Mouse (Mus musculus): ENCODE results near the gene Zmynd19. TPM values are rescaled to one million over a fixed set of nuclear protein-coding genes. Genes with fewer than 3 reads are reported as not detected.
A peak's percentile ranks its signal among the peaks of the same experiment; 100 is the strongest.

Zmynd19 gene
- 10 to 100 TPM; 38.5 TPM for total RNA-seq (2021)

DNA sequence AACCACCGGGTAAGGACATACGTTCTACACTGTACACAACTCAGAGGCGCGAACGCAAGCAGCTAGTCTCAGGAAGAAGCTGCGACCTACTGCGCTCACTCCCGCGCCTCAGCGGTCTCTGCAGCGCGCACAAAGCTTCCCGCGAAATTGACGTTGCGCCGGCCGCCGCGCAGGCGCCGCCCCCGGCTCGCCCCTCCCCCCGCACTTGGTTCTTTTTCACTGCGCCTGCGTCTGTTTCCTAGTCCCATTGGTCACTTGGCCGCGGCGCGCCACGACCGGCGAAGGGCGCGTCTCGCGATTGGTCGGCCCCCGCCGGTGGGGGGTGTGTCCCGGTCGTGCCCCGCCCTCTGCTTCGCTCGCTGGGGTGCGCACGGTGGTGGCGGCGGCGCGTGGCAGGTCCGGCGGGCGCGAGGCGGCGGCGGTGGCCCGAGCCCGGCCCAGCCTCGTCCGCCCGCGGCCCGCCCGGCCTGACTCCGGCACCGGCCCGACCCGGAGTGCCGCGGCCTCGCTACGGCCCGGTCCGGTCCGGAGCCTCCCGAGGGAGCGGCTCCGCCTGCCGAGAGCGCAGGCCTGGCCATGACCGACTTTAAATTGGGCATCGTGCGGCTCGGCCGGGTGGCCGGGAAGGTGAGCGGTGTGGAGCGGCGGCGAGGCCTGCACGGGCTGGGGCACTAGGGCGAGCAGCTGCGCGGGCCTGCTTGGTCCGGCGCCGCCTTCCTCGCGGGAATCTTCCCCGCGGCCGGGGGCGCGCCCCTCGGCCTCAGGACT, at the start of gene Zmynd19:
TSS of gene Zmynd19 (plus strand) at position 372 of the 768 bp plus-strand sequence.
- DNase-seq (ENCODE audit: extremely low spot score in 1 of 2, low spot score in 1 of 2): peak; percentile 98 to 99

DNA sequence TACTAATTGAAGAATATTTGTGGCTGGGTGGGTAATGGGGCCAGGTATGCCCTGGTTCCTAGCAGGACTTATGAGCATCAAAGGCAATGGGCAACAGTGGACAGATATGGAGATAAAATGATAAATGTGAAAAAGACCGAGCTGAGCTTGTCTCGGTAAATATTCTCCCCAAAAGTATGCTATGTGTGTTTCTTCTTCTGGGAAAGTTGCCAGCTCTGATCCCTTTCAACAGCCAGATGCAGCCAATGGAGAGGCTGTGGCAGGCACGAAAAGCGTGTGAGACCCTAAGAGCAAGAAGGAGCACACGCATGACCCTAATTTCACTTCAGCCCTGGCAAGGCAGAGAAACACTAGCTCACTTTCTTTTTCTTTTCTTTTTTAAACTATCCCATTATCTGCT, 48.5 kb upstream of the Zmynd19 start:
- DNase-seq (ENCODE audit: extremely low spot score in 1 of 2, low spot score in 1 of 2): no peak

DNA sequence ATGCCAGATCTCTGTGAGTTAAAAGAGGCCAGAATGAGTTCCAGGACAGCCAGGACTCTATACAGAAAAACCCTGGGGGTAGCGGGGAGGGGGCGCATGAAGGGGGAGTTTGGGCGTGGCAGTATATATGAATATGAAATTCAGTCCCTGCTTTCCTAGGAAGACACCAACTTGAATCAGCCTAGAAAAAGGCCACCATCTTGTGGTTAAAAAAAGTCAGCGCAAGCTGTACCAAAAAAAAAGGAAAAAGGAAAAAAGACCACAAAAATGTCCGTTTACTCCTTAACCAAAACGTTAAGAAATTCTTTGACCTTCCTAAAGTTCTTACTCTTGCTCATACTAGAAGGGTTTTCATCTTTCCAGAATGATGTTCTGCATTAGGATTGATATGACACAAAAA, 46.6 kb upstream of the Zmynd19 start:
- no peak for DNase-seq (ENCODE audit: extremely low spot score in 1 of 2, low spot score in 1 of 2)

DNA sequence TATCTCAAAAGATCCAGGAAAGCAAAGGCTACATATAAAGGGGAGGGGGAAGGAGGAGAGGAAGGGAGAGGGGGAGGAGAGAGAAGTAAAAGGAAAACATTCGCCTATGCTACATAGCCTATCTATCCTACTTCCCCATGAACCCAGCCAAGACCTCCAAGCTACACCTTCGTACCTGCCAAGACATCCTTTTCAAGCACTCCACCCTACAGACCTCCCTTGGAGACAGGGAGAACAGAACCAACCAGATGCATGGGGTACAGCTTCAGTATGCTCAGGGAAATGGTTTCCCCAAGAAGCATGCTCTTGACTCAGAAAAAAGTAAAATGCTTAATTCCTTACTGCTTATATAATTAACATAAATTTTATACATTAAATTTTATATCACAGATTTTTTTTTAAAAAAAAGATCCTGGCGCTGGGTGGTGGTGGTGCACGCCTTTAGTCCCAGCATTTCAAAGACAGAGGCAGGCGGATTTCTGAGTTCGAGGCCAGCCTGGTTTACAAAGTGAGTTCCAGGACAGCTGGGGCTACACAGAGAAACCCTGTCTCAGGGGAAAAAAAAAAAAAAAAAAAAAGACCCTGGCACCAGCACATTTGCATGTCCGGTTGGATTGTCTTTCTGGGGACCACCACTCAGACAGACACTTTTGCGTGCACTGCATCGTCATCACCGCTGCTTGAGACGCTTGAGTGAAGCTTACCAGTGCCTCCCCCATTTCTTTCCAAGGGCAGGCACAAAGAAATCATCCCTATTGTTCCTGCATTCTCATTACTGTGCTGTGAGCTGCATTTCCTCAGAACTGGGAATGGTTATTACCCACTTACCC, 44.6 kb upstream of the Zmynd19 start:
- DNase-seq (ENCODE audit: extremely low spot score in 1 of 2, low spot score in 1 of 2): no peak

DNA sequence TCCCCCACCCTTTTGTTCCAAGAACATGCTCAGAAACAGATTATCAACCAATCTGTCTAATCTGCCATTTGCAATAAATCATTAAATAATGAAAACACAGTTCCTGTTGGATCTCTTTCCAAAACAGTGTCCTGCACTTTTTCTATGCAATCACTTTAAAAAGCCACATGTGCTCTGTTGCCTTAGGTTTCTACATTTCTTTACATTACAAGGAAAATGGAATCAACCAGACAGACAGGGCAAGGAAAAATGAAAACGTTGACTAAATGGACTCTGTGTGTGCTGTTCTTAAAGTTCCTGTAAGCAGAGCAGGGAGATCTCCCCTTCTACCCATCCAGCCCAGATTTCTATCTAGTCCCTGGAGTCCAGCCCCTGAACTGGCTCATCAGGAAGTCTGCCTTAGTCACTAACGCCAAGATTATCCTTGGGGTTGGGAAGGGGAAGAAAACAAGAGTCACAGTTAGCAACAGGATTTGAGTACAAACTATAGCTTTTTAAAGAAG, 43.9 kb upstream of the Zmynd19 start:
- DNase-seq (ENCODE audit: extremely low spot score in 1 of 2, low spot score in 1 of 2): no peak

DNA sequence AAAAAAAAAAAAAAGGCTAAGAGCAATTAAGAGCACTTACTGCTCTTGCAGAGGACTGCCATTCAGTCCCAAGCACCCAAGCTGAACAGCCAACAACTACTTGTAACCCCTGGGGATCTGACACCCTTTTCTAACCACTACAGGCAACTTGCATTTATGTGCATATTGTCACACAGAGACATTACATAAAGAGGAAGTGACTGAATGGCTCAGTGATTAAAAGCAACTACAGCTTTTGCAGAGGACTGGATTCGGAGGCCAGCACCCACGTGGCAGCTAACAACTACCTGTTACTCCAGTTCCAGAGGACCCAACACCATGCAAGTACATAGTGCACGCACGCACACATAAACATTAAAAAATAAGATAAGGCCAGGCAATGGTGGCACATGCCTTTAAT, 39.1 kb upstream of the Zmynd19 start:
- DNase-seq (ENCODE audit: extremely low spot score in 1 of 2, low spot score in 1 of 2): no peak

DNA sequence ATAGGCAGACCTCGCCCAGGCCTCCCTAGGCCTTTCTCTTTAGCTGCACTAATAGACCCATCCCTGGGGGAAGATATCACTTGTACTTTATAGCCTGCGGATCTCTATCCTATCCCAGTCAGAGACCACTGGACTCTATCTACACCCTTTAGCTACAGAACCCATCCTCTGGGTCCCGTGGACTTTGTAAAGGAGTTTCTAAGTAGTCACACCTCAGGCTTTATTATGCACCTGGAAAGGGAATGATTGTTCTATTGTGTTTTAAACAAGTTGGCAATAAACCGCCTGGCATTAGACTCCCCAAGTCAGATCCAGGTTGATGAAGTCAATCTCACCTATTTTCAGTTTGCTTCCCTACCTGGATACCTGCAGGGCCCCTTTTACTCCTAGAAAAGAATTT, 37.4 kb upstream of the Zmynd19 start:
- no peak for DNase-seq (ENCODE audit: extremely low spot score in 1 of 2, low spot score in 1 of 2)

DNA sequence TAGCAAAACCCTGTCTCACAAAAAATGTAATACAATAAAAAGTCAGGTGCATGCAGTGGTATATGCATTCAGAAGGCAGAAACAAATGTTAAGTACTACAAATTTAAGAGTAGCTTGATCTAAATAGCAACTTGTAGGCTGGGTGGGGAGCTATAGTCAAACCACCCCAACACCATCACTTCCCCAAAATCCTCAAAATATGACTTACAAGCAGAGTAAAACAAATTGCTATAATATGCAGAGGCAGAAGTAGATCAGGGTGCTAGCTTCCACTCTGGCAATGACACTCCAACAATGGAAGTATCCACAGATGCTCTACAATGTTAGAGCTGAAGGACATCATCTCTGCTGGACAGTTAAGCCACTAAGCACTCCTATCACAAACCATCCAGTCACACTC, 37.0 kb upstream of the Zmynd19 start:
- DNase-seq (ENCODE audit: extremely low spot score in 1 of 2, low spot score in 1 of 2): no peak

DNA sequence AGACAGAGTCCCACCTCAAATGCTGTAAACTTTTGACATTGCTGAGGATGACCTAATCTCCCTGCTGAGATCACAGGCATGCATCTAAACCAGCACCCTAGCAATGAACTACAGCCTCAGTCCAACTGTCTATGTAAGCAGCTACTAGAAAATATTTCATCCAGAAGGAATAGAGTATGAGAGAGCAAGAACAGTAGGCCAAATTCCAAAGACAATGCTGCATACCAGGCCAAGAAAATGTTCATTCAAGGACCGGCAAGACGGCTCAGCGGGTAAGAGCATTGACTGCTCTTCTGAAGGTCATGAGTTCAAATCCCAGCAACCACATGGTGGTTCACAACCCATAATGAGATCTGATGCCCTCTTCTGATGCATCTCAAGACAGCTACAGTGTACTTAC, 34.8 kb upstream of the Zmynd19 start:
- no peak for DNase-seq (ENCODE audit: extremely low spot score in 1 of 2, low spot score in 1 of 2)

DNA sequence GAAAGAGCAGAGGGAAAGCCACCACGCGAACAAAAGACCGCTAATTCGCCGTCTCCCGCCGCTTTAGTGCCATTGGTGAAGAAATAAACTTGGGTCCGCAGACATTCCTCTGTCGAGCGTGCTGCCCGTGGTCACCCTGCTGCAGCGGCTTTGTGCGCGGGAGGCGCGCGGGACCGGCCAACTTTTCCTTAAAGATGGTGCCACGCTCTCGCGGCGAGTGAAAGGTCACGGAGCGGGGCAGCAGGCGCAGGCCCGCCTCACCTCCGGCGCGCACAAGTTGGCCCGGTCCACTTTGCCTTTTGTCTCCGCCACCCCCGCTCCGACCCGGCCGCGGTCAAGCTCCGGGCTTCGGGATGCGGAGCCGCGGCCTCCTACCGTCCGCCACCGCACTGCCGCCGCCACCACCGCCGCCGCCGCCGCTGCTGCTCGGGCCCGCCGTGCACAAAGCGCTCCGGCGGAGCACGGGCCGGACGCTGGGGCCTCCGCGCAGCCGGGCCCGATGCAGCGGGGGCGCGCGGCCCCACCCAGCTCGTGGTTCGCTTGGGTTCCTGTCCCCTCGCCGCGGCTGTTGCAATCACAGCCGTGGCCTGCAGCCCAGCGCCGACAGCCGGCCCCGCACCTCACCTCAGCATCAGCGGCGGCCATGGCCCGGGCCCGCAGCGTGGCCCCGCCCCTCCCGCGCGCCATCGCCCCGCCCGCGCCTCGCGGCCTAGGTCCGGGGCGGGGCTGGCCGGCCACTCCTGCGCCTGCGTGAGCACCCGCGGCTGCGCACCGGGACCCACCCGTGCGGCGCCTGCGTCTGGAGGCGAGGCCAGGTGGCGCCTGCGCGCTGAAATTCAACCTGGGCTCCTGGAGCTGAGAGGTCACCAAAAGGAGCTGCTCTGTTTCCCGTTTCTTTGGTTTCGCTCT, 30.4 kb upstream of the Zmynd19 start, which contains the start of gene Ehmt1:
TSS of gene Ehmt1 (minus strand) at position 685 of the 909 bp plus-strand sequence.
- peak; percentile 83 to 89 for DNase-seq (ENCODE audit: extremely low spot score in 1 of 2, low spot score in 1 of 2)

DNA sequence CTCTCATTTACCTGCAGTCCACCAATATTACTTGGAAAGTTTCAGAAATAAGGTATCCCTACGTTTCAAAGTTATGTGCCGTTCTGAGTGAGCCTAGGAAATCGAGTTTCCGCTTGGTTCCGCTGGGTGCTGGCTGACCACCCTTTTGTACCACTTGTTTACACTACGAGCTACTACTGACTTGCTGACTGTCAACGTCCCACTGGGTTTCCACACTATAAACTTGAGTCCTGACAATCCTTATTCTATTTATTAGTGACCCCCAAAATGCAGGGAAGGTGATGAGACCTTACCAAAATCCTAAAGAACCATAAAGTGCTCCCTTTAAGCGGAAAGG, 29.8 kb upstream of the Zmynd19 start:
- DNase-seq (ENCODE audit: extremely low spot score in 1 of 2, low spot score in 1 of 2): no peak

DNA sequence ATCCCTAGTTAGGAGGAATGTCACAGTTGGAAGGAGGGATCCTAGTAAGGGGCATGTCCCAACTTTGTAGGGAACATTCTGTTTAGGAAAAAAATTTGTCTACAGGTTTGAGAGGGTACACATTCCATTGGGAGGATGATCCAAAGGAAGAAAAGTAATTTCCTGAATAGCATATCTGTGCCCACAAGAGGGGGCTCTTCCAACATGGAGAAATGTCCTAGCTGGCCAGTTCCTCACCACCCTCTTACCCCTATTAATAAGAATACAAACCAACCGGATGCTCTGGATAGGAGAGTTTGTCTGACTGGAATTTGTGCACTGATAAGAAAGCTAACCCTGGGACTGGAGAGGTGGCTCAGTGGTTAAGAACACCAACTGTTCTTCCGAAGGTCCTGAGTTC, 26.0 kb upstream of the Zmynd19 start:
- DNase-seq (ENCODE audit: extremely low spot score in 1 of 2, low spot score in 1 of 2): no peak

DNA sequence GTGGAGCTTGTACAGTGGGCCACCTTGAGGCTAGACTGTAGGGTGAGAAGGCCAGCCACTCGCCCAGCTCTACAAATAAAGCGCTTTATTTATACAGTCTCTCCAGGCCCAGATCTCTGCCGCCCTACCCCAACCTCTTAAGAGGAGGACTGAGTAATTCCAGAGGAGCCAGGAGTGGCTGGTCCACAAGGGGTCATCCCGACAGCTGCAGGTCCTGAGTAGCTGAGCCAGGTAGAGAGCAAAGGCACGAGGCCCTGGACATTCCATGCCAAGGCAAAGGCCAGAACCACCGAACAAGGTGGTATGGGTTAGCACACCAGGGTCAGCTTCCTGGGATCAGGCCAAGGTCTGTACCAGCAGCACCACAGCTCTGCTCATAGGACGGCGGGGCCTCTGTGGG, 24.3 kb upstream of the Zmynd19 start:
- DNase-seq (ENCODE audit: extremely low spot score in 1 of 2, low spot score in 1 of 2): no peak

DNA sequence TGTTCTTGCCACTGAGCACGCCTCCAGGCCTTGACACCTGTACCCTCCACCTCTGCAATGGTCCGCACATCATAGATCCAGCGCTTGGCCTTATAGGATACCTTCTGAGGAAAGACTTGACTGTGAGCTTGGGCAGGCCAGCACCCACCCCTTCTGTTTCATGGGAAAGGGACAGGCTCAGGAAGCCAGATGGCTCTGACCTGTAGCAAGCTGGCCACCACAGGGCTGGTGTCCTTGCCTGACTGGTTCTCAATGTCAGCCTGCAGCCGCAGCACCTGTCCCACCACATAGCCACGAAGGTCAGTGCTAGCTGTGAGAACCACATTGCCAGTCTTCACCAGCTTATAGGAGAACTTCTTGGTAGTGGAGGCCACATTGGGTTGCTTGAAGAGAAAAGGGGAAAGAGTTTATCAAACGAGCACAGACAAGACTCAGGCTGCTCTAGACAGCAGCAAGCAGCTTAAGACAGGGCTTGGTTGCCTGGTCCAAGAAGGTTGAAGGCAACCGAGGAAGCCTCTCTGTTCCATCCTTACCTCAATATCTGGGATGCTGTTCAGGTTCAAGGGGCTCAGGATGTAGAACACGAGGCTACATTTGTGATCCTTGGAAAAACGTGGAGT, 23.1 kb upstream of the Zmynd19 start:
- no peak for DNase-seq (ENCODE audit: extremely low spot score in 1 of 2, low spot score in 1 of 2)

DNA sequence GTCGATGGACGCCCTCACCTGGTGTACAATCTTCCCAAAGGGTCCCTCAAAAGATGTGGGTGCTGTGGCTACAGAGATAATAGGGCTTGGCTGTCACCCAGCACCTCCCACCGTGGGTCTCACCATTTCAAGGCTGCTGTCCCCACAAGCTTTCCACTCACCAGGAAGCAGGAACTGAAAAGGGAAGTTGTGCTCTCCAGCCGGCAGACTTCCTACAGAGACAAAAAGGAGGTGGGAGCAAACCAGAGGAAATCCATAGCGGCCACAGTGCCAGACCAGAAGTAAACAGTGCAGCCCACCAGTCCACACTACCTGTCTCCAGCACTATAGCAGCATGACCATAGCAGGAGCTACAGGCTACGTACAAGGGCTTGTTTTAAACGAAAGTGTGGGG, 22.6 kb upstream of the Zmynd19 start:
- DNase-seq (ENCODE audit: extremely low spot score in 1 of 2, low spot score in 1 of 2): no peak

DNA sequence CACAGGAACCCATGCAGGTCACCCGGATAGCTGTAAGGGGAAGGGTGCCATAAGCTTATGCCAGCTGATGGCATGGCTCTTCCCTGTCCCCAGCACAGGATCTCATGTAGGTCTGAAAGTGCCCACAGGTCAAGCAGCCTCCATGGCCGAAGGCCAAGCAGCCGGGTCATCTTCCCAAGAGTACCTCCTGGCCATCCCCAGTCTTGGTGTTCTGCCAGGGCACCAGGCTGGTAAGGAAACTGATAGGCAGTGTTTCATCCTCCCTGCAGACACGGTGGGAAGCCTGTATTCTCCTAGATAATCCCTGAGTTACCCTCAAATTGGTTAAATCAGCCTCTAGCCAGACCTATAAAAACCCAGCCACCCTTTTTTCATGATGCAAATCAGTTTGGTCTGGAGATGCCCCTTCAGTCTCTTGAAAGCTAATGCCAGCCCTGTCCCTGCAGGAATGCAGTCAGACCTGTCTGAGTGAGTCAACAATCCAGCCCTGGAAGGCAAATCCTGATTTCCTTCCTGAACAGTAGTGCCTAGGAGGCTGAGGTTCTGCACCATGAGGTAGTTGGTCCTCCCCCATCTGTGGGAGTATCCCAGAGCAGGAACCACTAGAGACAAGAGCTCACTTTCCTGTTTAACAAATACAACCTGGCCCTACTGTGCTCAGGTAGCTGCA, 21.6 kb upstream of the Zmynd19 start:
- DNase-seq (ENCODE audit: extremely low spot score in 1 of 2, low spot score in 1 of 2): no peak

DNA sequence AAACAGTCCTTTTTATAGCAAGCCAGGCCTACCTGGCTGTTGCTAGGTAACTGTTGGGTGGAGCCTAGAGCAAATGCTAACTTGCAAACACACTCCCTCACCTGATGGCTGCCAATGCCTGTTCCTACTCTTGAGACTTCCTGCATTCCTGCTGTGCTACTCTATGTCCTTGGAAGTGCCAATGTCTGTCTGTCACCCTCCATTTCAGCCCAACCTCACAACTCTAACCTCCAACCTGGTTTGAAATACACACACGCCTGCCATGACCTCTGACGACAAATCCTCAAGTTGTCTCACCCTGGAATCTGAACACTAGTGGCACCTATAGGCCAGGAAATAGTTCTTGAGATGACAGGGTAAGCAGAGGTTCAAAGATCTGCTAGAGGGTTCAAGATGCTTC, 20.5 kb upstream of the Zmynd19 start:
- DNase-seq (ENCODE audit: extremely low spot score in 1 of 2, low spot score in 1 of 2): no peak

DNA sequence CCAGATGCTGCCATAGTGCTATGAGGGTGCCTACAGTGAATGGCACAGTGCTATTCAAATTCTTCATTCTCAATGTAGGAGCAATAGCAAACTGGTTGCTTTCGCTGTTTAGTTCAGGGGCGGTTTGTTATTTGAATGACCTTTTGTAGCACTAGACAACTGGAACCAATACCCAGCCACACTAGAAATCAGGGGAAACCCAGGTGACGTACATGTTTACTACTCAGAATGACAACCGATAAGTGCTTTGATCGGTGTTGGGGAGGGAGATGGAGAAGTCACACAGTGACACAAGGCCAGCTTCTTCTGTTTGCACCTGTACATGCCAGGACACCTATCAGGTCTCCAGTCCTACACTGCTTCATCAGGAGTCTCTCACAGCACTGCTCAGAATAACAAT, 20.0 kb upstream of the Zmynd19 start:
- DNase-seq (ENCODE audit: extremely low spot score in 1 of 2, low spot score in 1 of 2): no peak

DNA sequence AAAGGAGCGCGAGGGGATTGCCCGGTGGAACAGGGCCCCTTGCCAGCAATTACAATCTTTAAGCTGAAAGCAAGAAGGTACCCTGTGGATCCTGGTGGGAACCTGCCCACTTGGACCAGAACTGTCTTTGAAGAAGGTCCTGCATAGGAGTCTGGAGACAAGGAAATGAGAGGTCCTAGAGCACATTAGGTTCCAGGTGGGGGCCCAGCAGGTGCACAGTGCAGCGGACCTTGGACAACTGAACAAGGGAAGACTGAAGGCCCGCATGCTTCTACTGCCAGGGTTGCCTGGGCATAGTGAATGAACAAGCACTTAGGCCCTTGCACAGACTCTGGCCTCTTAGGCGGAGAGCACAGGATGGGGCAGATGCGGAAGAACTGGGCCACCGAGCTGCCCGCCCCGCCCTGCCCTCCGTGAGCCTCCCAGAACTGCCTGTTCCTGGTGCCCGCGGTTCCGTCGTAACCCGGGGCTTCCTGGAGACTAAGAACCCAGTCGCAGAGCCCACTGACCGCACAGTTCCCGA, 15.1 kb upstream of the Zmynd19 start:
- no peak for DNase-seq (ENCODE audit: extremely low spot score in 1 of 2, low spot score in 1 of 2)
